Mouse (Mus musculus) bone marrow, adult 2 months (tissue): ENCODE results near the gene Phc2. TPM values are rescaled to one million over a fixed set of nuclear protein-coding genes. Genes with fewer than 3 reads are reported as not detected.
A peak's percentile ranks its signal among the peaks of the same experiment; 100 is the strongest.

ENCODE experiments used
- H3K27ac ChIP-seq: fragments of 200-500 bp; 2 replicates; pipeline ENCODE4 v1.5.1; 2012; ENCODE audit warnings: low read depth, mild to moderate bottlenecking, control low read depth, inconsistent platforms, low read length; ENCODE audit not compliant: control insufficient read depth, poor library complexity, insufficient read depth
- H3K4me1 ChIP-seq: fragments of 200-500 bp; 2 replicates; pipeline ENCODE4 v1.6.1; 2011; ENCODE audit warnings: low read length; ENCODE audit not compliant: control insufficient read depth, insufficient read depth
- H3K4me3 ChIP-seq: fragments of 200-500 bp; replicated peaks from 2 replicates; pipeline ENCODE3; 2011; ENCODE audit warnings: mild to moderate bottlenecking, low read depth, low read length, control low read depth; ENCODE audit not compliant: control insufficient read depth
- CTCF ChIP-seq: fragments of 200-500 bp; IDR thresholded peaks from 2 replicates; pipeline ENCODE4 v1.5.1; 2011; ENCODE audit warnings: low read length, control low read depth; ENCODE audit not compliant: control insufficient read depth, insufficient read depth
- POLR2A ChIP-seq: fragments of 200-500 bp; IDR thresholded peaks from 2 replicates; pipeline ENCODE4 v1.6.1; 2011; ENCODE audit warnings: low read depth, mild to moderate bottlenecking, control low read depth, low read length, borderline replicate concordance; ENCODE audit not compliant: control insufficient read depth
- WGBS: fragments of 180-500 bp; shearing (Covaris S2); methylation state at CpG from one replicate; pipeline ENCODE4 v1.1.7; 2018; 5-methylcytosine and 5-hydroxymethylcytosine counted together
- polyA plus RNA-seq: library from polyadenylated mRNA; stranded (reverse); fragments of >200 nt; gene quantifications from 2 replicates; pipeline ENCODE4 v1.2.4, GENCODE M21; 2011; ENCODE audit warnings: low replicate concordance; ENCODE audit not compliant: missing spikeins, insufficient read depth, insufficient read length

Gene Phc2
- polyA plus RNA-seq, 1 experiment: 36.8 TPM

GRCm38 (mm10) chr4:128711455-128712135, 57.1 kb downstream of the Phc2 start:
- 9% methylated on average over 24 of the region's 24 CpGs for WGBS
- no peaks in the 10 kb centered on the region; the same call in 1 of the 2 replicates for H3K4me1 ChIP-seq
- TF ChIP-seq CTCF (peak; percentile 100), POLR2A (no peak; the same call in 1 of the 2 replicates)
- peak overlapping the region; percentile 60 for H3K27ac ChIP-seq
- peak overlapping the region; percentile 66 for H3K4me3 ChIP-seq

GRCm38 (mm10) chr4:128712136-128712655, 57.7 kb downstream of the Phc2 start:
- H3K27ac ChIP-seq: peak overlapping the region; percentile 60; the same call in 1 of the 2 replicates

GRCm38 (mm10) chr4:128712941-128713340, 58.4 kb downstream of the Phc2 start:
- no peak for TF ChIP-seq CTCF
- no peak for TF ChIP-seq POLR2A
- WGBS: 78% methylated on average over 6 of the region's 6 CpGs
- H3K4me1 ChIP-seq: no peaks in the 10 kb centered on the region; the same call in 1 of the 2 replicates
- H3K27ac ChIP-seq: no peak overlapping the region
- H3K4me3 ChIP-seq: no peak overlapping the region

More at GRCm38 (mm10) chr4:128712136-128712655, 57.7 kb downstream of the Phc2 start:
- peak overlapping the region; percentile 8 for H3K4me3 ChIP-seq
- TF ChIP-seq POLR2A: no peak
- TF ChIP-seq CTCF: no peak
- WGBS: 76% methylated on average over 13 of the region's 13 CpGs
- H3K4me1 ChIP-seq: no peaks in the 10 kb centered on the region; the same call in 1 of the 2 replicates

- Histone ChIP-seq H3K4me1 (no peaks in the 10 kb centered on the region; the same call in none of the 2 replicates), H3K4me3 (no peak overlapping the region), H3K27ac (no peak overlapping the region)
- WGBS: 58% methylated on average over 14 of the region's 14 CpGs
- TF ChIP-seq CTCF (no peak), POLR2A (no peak)
Measured at GRCm38 (mm10) chr4:128715241-128716204, 61.0 kb downstream of the Phc2 start.

GRCm38 (mm10) chr4:128716279-128716678, 61.8 kb downstream of the Phc2 start:
- H3K27ac ChIP-seq: no peak overlapping the region
- no peaks in the 10 kb centered on the region; the same call in none of the 2 replicates for H3K4me1 ChIP-seq
- 77% methylated on average over 4 of the region's 4 CpGs for WGBS
- no peak for TF ChIP-seq CTCF
- TF ChIP-seq POLR2A: no peak
- H3K4me3 ChIP-seq: no peak overlapping the region

GRCm38 (mm10) chr4:128716731-128717130, 62.2 kb downstream of the Phc2 start:
- 84% methylated on average over 9 of the region's 9 CpGs for WGBS
- H3K4me3 ChIP-seq: no peak overlapping the region
- H3K4me1 ChIP-seq: no peaks in the 10 kb centered on the region; the same call in none of the 2 replicates
- no peak for TF ChIP-seq POLR2A
- no peak for TF ChIP-seq CTCF
- H3K27ac ChIP-seq: no peak overlapping the region

GRCm38 (mm10) chr4:128720110-128720509, 65.6 kb downstream of the Phc2 start:
- WGBS: 11% methylated on average over 5 of the region's 5 CpGs
- Histone ChIP-seq H3K4me3 (no peak overlapping the region), H3K4me1 (no peaks in the 10 kb centered on the region; the same call in 1 of the 2 replicates), H3K27ac (no peak overlapping the region)
- TF ChIP-seq CTCF (no peak), POLR2A (no peak)
